Mouse (Mus musculus): ENCODE results near the gene Tmem109. TPM values are rescaled to one million over a fixed set of nuclear protein-coding genes. Genes with fewer than 3 reads are reported as not detected.

The Tmem109 gene
- 16.3 and 20.1 TPM in 2 replicates for polyA plus RNA-seq (2011; ENCODE audit: insufficient read depth, insufficient read length, low read depth, missing spikeins)

DNA sequence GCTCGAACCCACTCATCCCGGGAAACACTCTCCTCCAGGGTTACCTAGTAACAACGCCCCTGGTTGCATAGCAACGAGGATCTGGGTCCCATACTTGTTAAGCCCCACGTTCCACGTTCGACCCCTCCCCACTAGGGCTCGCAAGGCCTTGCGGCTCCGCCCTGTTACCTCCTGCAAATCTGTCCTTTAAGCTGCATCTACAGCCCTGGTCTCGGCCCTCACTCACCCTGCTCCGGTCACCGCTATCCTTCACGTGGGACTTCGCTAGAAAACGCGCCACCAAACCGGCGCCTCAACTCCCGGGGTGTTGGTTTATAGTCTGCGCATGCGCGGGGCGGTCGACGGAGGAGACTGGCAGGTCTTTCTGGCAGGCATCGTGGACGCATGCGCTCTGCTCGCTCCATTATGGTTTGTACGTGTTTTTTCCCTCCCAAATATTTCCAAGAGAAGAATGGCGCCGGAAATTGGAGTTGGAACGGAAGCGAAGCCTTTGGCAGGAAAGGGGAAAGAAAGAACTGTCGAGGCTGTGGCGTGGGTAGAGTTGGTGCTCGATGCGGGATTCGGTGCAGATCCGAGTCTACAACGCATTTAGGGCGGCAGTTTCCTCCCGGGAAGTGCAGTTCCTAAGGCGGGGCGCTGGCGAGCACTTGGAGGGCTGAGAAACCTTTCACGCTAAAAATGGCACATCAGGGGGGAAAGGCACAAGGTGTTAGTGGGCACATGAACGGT, at the start of gene Tmem109:
Gene Tmem109 (minus strand): TSS at position 576 of the 729 bp plus-strand sequence.
- Histone ChIP-seq H3K36me3 (ENCODE audit: control insufficient read depth, insufficient read depth, low read length, poor library complexity, severe bottlenecking) (no peaks in the 10 kb centered on the region), H3K4me3 (ENCODE audit: low read depth, low read length) (peak within 1 kb of the TSS; percentile 72), H3K9ac (ENCODE audit: low read depth, poor library complexity, severe bottlenecking) (peak within 1 kb of the TSS; percentile 19), H3K4me1 (ENCODE audit: control insufficient read depth, insufficient read depth, low read length) (peaks cover 3% of the 10 kb centered on the region), H3K9me3 (replicated peaks; ENCODE audit: control insufficient read depth, insufficient read depth, low read length, poor library complexity, severe bottlenecking) (no peaks in the 10 kb centered on the region), H3K27ac (ENCODE audit: insufficient read depth, low read length) (no peak within 1 kb of the TSS), H3K27me3 (ENCODE audit: control insufficient read depth, insufficient read depth, low read length, poor library complexity, severe bottlenecking) (no peaks in the 10 kb centered on the region)
- TF ChIP-seq POLR2A (IDR thresholded peaks at IDR 0.05; ENCODE audit: insufficient read depth, low read length) (no peak), EP300 (IDR thresholded peaks at IDR 0.05; ENCODE audit: insufficient read depth, low read depth, low read length) (no peak), CTCF (IDR thresholded peaks at IDR 0.05; ENCODE audit: low read depth, low read length) (peak; percentile 30)

GRCm38 (mm10) chr19:10930641-10931040, 48.8 kb upstream of the Tmem109 start:
- Histone ChIP-seq H3K4me1 (ENCODE audit: control insufficient read depth, insufficient read depth, low read length) (no peaks in the 10 kb centered on the region), H3K9ac (ENCODE audit: low read depth, poor library complexity, severe bottlenecking) (no peak overlapping the region), H3K4me3 (ENCODE audit: low read depth, low read length) (no peak overlapping the region), H3K36me3 (ENCODE audit: control insufficient read depth, insufficient read depth, low read length, poor library complexity, severe bottlenecking) (no peaks in the 10 kb centered on the region), H3K27me3 (ENCODE audit: control insufficient read depth, insufficient read depth, low read length, poor library complexity, severe bottlenecking) (no peaks in the 10 kb centered on the region), H3K27ac (ENCODE audit: insufficient read depth, low read length) (no peak overlapping the region), H3K9me3 (replicated peaks; ENCODE audit: control insufficient read depth, insufficient read depth, low read length, poor library complexity, severe bottlenecking) (no peaks in the 10 kb centered on the region)
- no peak for TF ChIP-seq POLR2A (IDR thresholded peaks at IDR 0.05; ENCODE audit: insufficient read depth, low read length)
- no peak for TF ChIP-seq CTCF (IDR thresholded peaks at IDR 0.05; ENCODE audit: low read depth, low read length)

DNA sequence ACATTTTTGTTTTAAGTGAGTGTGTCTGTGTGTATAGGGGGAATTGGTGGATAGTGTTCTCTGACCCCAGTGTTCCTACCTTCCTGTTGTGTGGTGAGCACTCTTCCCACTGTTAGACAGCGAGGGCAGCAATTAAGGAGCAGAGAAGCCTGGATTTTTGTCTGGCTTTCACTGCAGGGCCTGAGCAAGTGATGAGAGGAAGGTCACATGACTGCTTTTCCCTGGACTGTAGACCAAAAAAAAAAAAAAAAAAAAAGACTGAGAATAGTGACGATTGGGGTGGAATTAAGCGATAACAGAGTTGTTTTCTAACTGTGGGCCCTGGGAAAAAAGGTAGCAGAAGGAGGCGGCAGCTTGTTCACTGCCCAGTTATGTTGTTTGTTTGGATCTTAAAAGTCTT, 44.9 kb upstream of the Tmem109 start:
- no peaks in the 10 kb centered on the region for H3K9me3 ChIP-seq (replicated peaks; ENCODE audit: control insufficient read depth, insufficient read depth, low read length, poor library complexity, severe bottlenecking)
- TF ChIP-seq EP300 (IDR thresholded peaks at IDR 0.05; ENCODE audit: insufficient read depth, low read depth, low read length) (no peak), POLR2A (IDR thresholded peaks at IDR 0.05; ENCODE audit: insufficient read depth, low read length) (no peak), CTCF (IDR thresholded peaks at IDR 0.05; ENCODE audit: low read depth, low read length) (no peak)
- H3K36me3 ChIP-seq (ENCODE audit: control insufficient read depth, insufficient read depth, low read length, poor library complexity, severe bottlenecking): no peaks in the 10 kb centered on the region
- no peak overlapping the region for H3K9ac ChIP-seq (ENCODE audit: low read depth, poor library complexity, severe bottlenecking)
- no peaks in the 10 kb centered on the region for H3K27me3 ChIP-seq (ENCODE audit: control insufficient read depth, insufficient read depth, low read length, poor library complexity, severe bottlenecking)
- H3K27ac ChIP-seq (ENCODE audit: insufficient read depth, low read length): no peak overlapping the region
- peaks cover 1% of the 10 kb centered on the region for H3K4me1 ChIP-seq (ENCODE audit: control insufficient read depth, insufficient read depth, low read length)
- no peak overlapping the region for H3K4me3 ChIP-seq (ENCODE audit: low read depth, low read length)

DNA sequence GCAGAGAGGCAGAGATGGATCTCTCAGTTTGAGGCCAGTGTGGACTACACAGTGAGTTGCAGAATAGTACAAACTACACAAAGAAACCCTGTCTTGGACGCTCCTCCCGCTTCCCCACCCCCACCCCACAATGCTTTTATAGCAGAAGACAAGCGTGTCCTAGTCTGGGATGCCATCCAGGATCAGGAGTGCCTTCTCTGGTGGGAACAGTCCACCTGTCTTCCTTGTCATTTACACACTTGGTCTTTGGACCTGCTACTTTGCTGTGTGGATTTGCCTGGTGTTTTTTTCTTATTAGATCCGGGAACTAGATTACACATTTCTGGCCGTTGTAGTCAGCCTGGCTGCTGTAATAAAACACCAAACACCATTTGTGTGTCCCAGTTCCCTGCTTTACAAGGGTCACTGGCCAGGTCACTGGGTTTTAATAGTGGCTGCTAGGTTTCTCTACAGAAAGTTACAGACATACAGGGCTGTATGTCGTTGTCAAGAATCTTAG, 44.4 kb upstream of the Tmem109 start:
- TF ChIP-seq POLR2A (IDR thresholded peaks at IDR 0.05; ENCODE audit: insufficient read depth, low read length): no peak
- TF ChIP-seq CTCF (IDR thresholded peaks at IDR 0.05; ENCODE audit: low read depth, low read length): no peak
- no peak for TF ChIP-seq EP300 (IDR thresholded peaks at IDR 0.05; ENCODE audit: insufficient read depth, low read depth, low read length)
- no peaks in the 10 kb centered on the region for H3K36me3 ChIP-seq (ENCODE audit: control insufficient read depth, insufficient read depth, low read length, poor library complexity, severe bottlenecking)
- H3K4me1 ChIP-seq (ENCODE audit: control insufficient read depth, insufficient read depth, low read length): peaks cover 1% of the 10 kb centered on the region
- H3K27ac ChIP-seq (ENCODE audit: insufficient read depth, low read length): no peak overlapping the region
- no peaks in the 10 kb centered on the region for H3K27me3 ChIP-seq (ENCODE audit: control insufficient read depth, insufficient read depth, low read length, poor library complexity, severe bottlenecking)
- no peak overlapping the region for H3K9ac ChIP-seq (ENCODE audit: low read depth, poor library complexity, severe bottlenecking)
- H3K9me3 ChIP-seq (replicated peaks; ENCODE audit: control insufficient read depth, insufficient read depth, low read length, poor library complexity, severe bottlenecking): no peaks in the 10 kb centered on the region
- no peak overlapping the region for H3K4me3 ChIP-seq (ENCODE audit: low read depth, low read length)

DNA sequence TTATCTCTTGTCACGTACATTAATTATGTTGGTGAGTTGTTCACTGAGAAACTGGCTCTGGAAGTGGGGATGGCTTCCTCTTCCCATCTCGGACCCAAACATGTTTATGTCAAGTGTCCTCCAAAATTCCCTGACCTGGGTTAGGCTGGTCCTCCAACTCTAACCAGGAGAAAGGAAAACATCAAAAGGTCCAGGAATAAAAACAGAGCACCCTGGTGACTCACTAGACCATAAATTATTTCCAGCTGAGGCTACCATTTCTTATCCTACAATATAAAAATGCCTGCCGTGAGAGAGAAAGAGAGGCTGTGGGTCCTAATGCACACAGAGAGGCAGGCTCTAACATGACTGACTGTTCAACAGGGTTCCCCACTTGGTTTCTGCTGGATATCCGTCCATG, 42.4 kb upstream of the Tmem109 start:
- Histone ChIP-seq H3K9ac (ENCODE audit: low read depth, poor library complexity, severe bottlenecking) (no peak overlapping the region), H3K4me1 (ENCODE audit: control insufficient read depth, insufficient read depth, low read length) (peaks cover 1% of the 10 kb centered on the region), H3K27me3 (ENCODE audit: control insufficient read depth, insufficient read depth, low read length, poor library complexity, severe bottlenecking) (no peaks in the 10 kb centered on the region), H3K9me3 (replicated peaks; ENCODE audit: control insufficient read depth, insufficient read depth, low read length, poor library complexity, severe bottlenecking) (no peaks in the 10 kb centered on the region), H3K4me3 (ENCODE audit: low read depth, low read length) (no peak overlapping the region), H3K36me3 (ENCODE audit: control insufficient read depth, insufficient read depth, low read length, poor library complexity, severe bottlenecking) (no peaks in the 10 kb centered on the region), H3K27ac (ENCODE audit: insufficient read depth, low read length) (no peak overlapping the region)
- TF ChIP-seq CTCF (IDR thresholded peaks at IDR 0.05; ENCODE audit: low read depth, low read length) (no peak), POLR2A (IDR thresholded peaks at IDR 0.05; ENCODE audit: insufficient read depth, low read length) (no peak), EP300 (IDR thresholded peaks at IDR 0.05; ENCODE audit: insufficient read depth, low read depth, low read length) (no peak)

GRCm38 (mm10) chr19:10921058-10921457, 39.3 kb upstream of the Tmem109 start:
- H3K36me3 ChIP-seq (ENCODE audit: control insufficient read depth, insufficient read depth, low read length, poor library complexity, severe bottlenecking): no peaks in the 10 kb centered on the region
- H3K9me3 ChIP-seq (replicated peaks; ENCODE audit: control insufficient read depth, insufficient read depth, low read length, poor library complexity, severe bottlenecking): no peaks in the 10 kb centered on the region
- no peak overlapping the region for H3K9ac ChIP-seq (ENCODE audit: low read depth, poor library complexity, severe bottlenecking)
- TF ChIP-seq CTCF (IDR thresholded peaks at IDR 0.05; ENCODE audit: low read depth, low read length): no peak
- TF ChIP-seq EP300 (IDR thresholded peaks at IDR 0.05; ENCODE audit: insufficient read depth, low read depth, low read length): no peak
- no peaks in the 10 kb centered on the region for H3K27me3 ChIP-seq (ENCODE audit: control insufficient read depth, insufficient read depth, low read length, poor library complexity, severe bottlenecking)
- no peak overlapping the region for H3K4me3 ChIP-seq (ENCODE audit: low read depth, low read length)
- peaks cover 1% of the 10 kb centered on the region for H3K4me1 ChIP-seq (ENCODE audit: control insufficient read depth, insufficient read depth, low read length)
- no peak overlapping the region for H3K27ac ChIP-seq (ENCODE audit: insufficient read depth, low read length)
